Mouse (Mus musculus) adipocyte (in vitro differentiated cells): ENCODE measurements around the gene Rfc2.

Experiments used
- DNase-seq: peaks from one replicate; pipeline ENCODE4 v3.0.0-alpha.2; 2016; ENCODE audit warnings: low spot score

The Rfc2 gene

DNA sequence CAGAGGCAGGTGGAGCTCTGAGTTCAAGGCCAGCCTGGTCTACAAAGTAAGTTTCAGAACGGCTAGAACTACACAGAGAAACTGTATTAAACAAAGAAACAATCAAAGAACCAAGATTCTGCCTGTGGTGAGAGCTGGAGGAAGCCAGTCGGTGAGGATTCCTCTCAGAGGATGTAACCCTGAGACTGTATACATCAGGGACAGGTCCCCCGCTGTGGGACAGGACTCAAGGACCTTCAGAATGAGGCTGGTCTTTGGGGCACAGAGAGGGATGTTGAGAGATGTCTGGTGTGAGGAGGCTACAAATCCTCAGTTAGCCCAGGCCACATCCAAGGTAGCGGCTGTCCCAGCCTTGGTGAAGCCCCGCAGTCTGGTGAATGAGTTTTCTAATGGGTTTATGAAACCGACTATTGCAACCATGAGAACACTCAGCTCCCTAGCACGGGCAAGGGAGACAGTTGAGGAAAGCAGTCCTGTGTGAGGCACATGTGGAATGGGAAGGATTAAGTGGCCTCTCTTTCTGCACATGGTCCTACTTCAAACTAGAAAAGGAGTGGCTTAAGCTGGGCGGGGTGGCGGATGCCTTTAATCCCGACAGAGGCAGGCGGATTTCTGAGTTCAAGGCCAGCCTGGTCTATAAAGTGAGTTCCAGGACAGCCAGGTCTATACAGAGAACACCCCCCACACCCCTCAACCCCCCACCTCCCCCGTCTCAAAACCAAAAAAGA lies 28.9 kb downstream of the Rfc2 start:
- DNase-seq, result no peak

DNA sequence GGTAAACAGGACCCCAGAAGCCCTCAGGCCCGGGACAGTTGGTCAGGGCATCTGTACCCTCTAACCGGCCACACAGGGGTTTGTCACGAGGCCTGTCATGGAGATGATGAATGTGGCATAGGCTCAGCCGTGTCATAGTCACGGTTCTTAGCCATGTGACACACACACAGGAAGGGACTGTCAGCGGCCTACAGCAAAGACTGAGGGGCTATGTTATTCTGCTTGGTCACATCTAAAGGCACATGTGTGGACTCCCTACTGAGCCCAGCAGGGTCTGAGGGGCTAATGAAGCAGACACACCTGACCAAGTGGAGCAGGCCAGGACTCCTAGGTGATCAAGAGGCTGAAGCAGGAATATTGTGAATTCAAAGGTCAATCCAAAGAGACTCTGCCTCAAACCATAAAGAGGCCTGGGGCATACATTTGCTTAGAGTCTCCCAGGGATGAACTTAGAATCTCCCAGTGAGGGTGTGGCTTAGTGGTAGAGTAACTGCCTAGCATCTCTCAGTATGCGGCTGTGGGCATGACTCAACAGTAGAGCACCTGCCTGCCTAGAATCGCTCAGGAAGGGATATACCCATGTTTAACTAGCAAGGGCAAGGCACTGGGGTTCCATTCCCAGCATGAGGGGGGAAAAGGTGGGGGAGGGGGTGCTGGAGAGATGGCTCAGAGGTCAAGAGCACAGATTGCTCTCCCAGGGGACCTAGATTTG lies 30.8 kb downstream of the Rfc2 start:
- no peak for DNase-seq

DNA sequence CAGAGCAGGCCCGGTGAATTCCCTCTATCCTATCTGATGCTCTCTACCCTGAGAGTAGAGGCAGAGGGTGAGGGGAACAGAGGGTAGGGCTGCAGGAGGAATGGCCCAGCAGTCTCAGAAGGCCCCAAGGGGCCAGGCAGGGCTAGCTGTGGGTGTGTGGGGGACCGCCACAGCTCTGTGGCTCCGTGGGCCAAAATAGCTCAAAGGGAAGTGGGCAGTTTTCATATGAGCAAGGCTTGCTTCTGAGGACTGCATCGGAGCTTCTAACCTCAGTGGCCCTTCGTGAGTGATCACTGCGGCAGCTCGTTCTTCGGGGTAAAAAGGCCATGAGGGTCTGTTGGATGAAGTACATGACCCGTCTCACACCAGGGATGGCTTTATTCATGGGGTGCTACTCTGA lies 32.6 kb downstream of the Rfc2 start:
- no peak for DNase-seq

DNA sequence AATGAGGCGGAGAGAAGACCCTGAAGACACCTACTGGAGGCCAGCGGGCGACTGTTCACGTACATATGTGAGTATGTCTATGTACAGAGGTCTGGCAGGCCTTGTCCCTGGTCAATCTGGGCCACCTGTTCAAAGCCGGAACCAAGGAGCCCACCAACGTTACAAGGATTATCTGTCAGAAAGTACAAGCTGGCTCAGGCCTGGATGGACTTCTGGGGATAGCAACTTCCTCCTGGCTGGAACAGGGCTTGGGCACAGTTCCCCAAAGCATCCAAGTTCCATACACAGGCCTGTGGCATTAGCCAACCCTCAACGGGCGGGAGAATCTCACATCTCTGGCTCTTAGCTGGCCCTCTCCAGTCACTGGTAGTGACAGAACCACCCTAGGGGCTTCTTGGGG lies 33.1 kb downstream of the Rfc2 start:
- no peak for DNase-seq

DNA sequence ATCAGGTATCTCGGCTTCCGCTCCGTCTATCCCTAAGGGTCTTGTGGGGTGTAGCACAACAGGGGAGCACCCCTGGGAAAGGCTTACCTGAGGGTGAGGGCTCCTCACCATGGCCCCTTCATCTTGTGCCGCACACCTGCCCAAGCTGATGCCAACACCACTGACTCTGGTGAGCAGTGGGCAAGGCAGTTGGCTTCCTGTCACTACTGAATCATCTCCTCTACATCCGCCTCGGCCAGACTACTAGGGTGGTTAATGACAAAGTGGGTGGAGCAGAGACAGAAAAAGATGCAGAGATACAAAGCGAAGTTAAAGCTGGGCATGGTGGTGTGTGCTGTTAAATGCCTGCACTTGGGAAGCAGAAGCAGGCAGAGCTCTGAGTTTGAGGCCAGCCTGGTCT lies 33.6 kb downstream of the Rfc2 start, which contains the start of gene Lat2:
Gene Lat2, minus strand, starts transcription at position 224 of the 400 bp plus-strand sequence.
- DNase-seq, result no peak

DNA sequence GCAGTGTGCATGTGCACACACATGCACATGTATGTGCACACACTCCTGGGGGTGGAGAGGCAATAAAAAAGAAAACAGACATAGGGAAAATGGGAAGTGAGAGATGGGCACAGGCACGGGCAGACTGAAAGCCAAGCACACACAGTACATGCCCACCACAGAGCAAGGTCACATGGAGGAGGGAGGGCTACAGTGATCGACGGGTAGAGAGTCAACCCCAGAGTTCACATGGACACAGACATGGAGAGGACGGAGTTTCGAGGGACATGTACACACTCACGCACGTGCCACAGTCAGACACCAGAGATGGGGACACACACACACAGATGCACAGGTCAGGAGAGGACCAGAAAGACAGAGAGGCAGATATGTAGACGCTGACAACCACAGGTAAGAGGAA lies 34.2 kb downstream of the Rfc2 start:
- no peak for DNase-seq

DNA sequence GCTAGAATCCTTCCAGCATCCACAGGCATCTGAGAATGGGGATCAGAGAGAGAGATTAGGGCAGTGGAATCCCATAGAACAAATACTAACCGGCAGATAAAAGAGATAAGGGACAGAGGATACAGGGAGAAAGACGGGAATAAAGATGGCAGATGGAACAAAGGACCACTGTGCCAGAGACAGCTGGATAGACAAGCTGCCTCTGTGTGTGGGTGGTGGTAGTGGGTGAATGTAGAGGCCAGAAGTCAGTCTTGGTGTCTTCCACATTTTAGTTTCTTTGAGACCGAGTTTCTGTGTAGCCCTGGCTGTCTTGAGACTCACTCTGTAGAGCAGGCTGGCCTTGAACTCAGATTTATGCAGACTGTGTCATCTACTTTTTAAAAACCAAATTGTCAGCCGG lies 34.6 kb downstream of the Rfc2 start:
- DNase-seq, result no peak

DNA sequence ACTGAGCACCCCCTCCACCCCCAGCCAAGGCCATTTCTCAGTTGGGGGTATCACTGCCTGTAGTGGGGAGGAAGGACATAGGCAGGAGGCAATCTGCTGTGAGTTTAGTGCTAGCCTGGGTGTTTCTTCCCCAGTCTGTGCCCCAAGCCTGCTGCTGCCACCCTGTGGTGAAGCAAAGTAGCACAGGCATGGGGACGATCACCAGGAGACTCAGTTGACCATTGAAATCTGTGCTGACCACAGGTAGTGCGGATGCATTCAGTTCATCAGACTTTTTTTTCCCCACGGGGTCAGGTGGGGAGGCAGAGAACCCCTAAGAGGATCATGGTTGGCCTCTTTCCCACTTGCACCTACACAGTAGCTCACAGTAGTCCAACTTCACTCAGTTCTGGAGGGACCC lies 35.9 kb downstream of the Rfc2 start:
- peak; percentile 68 for DNase-seq

DNA sequence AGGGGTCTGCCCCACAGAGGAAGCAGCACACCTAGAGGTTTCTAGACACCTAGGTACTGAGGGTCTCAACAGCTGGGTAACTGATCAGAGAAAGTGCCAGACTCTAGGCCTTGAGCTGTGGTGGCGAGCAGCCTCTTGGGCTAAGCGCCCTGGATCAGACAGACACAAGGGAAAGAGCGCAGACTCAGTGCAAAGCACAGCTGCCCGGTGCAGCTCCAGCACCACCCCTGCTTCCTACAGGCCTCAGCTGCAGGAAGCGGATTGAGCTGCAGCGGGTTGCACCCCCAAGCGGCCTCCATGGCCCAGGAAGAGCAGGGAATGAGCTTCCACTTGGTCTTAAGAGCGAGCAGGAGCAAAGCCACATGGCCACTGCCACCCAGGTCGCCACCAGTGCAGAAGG lies 39.3 kb downstream of the Rfc2 start:
- no peak for DNase-seq

DNA sequence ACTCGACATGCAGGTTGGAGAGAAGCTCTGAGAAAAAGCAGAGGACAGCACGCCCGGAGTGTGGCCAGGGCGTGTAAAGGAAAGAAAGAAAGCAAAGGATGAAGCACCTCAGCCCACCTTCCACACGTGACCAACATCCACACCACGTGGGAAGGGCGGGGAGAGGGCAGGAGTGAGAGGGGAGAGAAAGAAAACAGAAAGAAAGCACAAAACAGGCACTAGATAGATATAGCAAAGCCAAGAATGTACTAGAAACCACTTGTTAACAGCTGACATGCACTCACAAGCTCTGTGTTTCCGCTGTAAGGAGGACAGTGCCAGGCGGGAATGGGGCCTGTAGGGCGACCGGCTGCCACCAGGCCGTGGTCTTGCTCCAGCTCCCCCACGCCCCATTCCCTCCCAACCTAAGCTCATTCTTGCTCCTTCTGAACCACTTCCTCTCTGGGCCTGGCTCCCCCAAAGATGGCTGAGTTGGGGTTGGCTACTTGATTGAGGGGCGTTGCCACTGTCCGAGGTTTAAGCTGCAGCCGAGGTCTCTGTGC lies 40.0 kb downstream of the Rfc2 start:
- DNase-seq, result no peak

DNA sequence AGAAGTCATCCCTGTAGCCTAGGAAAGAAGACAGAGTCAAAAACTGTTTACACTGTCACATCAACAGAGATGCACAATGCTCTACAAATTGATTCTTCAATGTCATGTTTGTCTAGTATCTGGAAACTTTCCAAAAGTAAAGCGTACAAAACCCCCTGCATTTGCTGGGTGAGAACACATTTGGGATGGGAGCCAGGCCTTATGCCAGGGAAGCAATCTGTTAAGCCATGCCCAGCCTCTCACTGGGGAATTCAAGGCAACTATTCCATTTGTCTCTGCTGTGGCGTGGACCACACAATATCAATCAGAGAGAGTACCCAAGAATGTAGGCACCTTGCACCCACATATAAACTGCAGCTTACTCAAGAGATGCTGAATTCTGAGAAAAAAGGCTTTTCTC lies 40.9 kb downstream of the Rfc2 start:
- no peak for DNase-seq

DNA sequence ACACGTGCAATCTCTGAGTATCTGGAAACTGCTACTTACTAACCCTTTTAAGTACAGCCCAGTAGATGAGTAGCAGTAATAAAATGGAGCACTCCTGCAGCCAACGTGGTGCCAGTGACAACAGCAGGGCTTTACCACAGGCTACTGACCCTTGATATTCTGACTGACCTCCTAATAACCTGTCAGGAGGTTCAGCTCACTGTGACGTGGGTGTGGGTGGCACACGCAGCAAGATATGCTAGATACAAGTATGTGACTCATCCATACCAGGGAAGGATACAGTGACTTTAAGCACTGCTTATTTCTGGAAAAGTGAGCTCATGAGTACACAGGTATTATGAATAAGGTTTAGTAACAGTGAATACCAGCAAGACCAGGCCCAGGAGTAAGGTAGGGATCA lies 48.3 kb downstream of the Rfc2 start:
- DNase-seq, result no peak

DNA sequence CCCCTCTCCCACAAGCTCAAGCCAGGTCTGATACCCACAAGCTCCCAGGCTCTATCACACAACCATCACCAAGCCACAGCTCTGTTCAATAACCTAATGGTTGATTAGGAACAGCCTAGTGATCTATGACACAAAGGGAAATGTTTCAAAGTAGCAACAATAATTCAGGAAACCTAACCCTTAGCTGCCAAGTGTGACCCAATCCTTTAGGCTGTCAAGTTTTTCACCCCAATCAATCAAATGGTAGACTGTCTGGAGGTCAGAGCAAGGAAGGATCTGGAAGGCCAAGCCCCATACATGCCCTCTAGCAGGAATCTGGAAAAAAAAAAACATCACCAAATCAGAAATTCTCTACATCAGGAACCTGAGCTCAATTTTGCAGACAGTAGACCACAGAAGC lies 49.7 kb downstream of the Rfc2 start:
- peak; percentile 58 for DNase-seq

DNA sequence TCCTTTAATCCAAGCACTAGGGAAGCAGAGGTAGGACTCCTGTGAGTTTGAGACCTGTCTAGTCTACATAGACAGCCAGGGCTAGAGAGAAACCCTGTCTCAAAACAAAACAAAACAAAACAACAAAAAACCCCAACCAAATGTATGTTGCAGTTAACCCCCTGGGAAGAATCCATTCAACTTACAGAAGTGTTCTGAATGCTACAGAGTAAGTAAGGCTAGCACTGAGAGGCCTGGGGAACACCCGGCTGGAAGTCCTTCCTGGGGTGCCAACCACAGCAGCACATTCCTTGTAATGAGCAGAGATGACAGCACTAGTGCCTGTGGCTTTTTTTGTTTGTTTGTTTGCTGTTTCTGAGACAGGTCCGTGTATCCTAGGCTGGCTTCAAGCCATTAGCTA lies 51.7 kb downstream of the Rfc2 start:
- DNase-seq, result no peak

DNA sequence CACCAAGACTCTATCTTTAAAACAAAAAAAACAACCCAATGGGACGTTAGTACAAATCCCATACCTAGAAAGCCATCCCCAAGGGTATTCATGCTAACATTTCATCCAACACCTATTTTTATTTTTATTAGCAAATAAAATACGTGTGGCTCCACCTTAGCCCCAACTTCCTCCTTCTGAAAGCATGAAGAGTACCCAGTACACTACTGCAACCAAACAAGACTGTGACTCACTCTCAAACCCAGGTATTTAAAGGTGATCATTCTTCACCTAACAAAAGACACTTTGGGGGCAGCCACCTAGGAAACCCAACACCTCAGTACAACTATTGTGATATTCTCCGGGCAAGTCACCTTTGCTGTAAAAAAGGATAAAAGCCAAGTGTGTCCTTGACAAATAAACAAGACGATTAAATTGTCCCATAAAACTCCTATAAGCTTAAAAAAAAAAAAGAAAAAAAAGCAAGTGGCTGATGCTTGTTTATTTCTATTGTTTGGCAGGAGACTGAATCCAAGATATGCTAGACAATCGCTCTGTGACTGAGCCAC lies 56.7 kb downstream of the Rfc2 start:
- DNase-seq, result no peak

DNA sequence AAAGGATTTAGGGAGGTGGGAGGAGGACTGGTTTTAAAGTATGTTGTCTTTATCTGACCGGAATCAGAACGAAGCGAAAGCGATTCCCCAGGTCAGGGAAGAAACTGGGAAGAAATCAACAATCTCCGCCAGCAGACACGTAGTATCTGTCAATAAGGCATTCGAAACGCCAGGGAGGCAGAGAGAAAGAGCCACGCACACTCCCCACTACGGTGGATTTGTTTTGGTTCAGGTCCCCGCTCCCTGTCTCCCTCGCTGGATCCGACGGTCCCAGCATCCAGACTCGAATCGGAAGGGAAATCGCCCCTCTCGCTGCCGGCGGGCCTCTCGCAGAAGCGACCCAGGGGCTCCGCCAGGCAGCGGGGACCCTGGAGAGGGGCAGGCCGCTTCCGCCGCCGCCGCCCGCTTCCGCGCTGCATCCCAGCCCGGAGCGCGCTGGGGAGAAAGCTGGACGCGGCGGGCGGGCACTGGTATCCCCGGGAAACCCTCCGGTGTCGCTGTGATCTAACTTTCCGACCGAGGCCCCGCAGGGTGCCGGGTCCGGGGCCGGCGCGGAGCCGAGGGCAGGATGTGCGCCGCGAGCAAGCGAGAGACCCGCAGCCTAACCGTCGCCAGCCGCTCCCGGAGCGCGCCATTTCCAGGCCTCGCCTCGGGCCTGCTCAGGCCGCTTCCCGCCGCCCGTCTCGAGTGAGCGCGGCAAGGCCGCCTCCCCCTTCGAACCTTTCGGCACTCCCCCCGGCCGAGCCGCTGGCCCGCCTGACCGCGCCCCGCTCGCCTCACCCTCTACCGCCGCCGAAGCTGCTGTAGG lies 57.5 kb downstream of the Rfc2 start:
- peak; percentile 48 for DNase-seq

DNA sequence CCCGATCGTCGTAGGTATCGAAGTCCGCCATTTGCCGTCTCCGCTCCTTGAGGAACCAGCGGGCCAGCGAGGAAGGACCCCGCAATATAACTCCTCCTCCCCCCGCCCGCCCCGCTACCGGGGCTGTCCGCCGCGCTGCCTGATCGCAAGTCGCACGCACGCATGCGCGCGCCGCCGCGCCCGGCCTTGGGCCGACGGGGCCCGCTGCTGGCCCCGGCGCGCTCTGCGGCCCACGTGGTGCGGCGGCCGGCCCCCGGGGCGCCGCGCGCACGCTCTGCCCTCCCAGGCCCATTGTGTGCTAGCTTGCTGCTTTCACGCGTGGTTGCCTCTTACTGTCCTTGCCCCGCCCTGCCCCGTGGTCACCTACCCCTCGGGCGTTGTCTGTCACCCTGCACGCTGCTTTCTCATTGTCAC lies 58.1 kb downstream of the Rfc2 start, which contains the start of gene Eif4h:
Gene Eif4h, minus strand, starts transcription at position 222 of the 414 bp plus-strand sequence.
- peak; percentile 95 for DNase-seq

DNA sequence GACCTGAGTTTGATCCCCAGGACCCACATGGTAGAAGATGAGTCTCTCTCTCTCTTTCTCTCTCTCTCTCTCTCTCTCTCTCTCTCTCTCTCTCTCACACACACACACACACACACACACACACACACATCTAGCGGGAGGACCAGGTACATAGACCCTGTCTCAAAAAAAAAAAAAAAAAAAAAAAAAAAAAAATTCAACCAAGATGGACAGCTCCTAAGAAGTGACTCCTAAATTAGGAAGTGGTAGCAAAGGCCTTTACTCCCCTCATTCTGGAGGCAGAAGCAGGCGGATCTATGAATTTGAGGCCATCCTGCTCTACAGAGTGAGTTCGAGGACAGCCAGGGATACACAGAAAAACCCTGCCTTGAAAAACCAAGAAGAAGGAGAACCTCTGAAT lies 59.2 kb downstream of the Rfc2 start:
- DNase-seq, result no peak

DNA sequence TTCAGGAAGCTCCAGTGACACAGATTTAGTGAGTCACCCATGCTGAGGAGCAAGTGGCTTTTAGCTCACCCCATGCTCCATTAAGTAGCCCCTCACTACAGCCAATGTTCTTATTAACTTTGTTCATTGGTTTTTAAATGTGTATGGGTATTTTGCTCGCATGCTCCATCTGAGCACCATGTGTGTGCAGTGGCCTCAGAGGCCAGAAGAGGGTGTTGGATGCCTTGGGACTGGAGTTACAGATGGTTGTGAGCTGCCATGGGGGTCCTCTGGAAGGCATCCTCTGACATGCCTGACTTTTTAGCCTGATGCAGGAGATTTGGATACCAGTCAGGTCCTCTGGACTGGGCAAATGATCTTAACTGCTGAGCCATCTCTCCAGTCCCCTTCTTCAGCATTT lies 63.0 kb downstream of the Rfc2 start:
- no peak for DNase-seq

DNA sequence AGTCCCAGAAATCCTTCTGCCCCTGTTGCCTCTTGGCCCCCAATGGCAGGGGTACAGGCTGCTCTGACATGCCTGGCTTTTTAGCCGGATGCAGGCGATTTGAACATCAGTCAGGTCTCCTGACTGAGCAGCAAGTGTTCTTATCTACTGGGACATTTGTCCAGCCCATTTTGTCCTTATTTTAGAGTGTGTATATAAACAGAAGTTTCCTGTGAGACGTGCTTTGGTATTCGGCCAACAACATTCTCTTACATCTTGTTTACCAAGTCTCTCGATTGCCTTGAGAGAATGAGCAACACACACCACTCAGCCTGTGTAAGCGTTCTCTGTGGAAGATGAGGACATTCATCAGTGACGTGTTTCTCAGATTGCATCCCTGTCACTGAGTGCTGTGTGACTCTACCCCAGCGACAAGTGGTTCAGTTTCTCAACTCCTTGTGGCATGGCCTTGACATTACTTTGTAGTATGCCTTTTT lies 63.5 kb downstream of the Rfc2 start:
- DNase-seq, result peak; percentile 59

DNA sequence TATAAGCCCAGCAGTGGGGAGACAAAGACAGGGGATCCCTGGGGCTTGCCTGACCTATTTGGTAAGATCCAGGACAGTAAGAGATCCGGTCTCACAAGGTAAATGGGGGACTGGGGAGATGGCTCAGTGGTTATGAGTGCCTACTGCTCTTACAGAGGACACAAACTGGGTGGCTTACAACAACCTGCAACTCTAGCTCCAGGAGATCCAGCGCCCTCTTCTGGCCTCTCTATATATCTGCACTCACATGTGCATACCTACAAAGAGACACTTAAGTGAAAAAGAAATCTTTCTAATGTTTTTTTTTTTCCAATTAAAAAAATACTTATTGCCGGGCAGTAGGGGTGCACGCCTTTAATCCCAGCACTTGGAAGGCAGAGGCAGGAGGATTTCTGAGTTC lies 65.3 kb downstream of the Rfc2 start:
- DNase-seq, result no peak

DNA sequence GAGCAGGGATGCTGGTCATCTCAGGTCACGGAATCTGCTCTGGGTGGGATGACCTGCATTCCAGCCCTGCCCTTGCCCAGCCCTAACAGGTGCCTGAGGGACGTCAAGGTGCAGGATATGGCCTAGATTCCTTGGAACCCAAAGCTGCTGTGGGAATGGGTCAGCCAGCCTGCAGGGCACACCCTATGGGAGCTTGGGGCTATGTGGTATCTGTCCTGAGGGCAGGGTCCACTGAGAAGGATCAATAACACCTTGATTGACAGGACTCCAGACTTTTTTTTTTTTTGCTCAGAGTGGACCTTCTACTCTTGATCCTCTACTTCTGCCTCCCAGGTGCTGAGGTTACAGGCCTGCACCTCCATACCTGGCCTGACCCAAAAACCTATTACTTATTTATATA lies 66.2 kb downstream of the Rfc2 start:
- DNase-seq, result no peak
